Mouse (Mus musculus) layer of hippocampus, adult 9-10 months (tissue): ENCODE results near the gene Vwa8.

Experiments
- DNase-seq: peaks from one replicate; pipeline ENCODE4 v3.0.0; 2022; ENCODE audit warnings: low spot score

Gene Vwa8

DNA sequence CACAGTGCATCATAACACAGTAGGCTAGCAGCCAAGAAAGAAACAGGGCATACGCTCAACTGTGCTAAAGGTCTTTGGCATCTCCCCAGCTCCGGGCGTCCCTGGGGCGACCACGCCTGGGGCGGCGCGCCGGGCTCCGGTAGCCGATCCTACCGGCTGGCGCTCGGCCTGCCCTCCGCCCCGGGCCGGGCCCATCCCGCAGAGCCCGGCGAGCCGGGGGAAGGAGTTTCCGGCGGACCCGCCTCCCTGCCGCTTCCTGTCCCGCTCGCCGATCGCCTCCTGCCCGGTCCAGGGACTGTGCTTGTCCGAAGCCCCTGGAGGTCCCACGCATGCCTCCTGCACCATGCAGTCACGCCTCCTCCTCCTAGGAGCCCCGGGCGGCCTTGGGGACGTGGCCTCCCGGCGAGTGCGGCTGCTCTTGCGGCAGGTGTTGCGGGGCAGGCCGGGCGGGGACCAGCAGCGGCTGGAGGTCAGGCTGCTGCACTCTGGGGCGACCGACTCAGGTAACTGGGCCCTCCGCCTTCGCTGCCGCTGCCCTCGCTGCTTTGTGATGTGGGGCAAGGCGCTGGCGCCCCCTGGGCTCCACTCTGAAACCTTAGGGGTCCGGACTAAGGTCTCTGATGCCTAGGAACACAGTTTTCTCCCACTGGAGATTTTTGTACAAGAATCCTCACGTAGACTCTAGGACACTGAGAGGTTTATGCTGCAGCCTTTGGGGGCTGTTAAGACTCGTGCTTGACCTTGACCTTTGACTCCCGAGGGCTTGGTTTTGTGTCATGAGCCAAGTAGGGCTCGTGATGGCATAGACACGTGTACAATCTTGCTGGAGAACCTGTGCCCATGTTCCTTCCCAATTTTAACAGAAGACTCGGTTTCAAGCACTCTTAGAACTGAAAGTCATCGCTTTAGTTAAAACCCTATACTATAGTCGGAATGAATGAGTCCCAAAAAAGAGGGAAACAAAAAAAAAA lies at the start of gene Vwa8:
Gene Vwa8 (plus strand): TSS at position 112 of the 971 bp plus-strand sequence.
- DNase-seq = peak; percentile 45

DNA sequence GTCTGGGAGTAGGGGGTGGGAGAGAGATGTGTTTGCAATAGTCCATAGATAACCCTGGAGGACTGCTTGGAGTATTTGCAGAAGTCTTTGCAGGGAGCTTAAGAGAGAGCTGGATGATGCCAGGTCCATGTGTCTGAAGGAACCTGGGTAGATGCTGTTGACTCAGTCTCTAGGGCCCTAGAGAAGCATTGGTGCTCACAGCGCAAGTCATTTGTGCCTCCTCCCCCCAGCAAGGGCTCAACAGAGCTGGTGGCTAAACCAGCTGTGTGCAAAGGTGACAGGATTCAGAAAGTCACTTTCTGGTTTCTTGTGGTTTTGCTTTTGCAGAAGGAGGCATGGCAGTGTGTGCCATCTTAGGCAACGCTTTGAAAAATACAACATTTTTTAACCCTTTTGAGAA lies 46.5 kb upstream of the Vwa8 start:
- no peak for DNase-seq

DNA sequence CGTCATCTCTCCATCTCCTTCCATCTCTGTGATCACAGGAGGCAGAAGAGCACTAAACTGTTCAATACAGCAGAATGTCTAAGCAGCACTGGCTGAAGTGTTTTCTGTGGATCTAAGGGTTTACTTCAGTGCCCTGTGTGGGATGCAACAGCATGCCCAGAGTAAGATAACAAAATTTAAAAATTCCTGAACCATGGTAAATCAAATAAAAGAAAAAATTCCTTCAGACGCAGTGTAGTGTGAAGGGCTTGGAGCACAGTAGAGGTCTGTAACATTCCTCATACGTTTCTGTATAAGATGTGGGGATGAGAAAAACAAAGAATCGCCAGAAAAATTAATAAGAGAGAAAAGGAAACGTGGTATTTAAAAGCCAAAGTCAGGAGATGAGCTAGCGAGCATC lies 44.9 kb upstream of the Vwa8 start:
- no peak for DNase-seq

DNA sequence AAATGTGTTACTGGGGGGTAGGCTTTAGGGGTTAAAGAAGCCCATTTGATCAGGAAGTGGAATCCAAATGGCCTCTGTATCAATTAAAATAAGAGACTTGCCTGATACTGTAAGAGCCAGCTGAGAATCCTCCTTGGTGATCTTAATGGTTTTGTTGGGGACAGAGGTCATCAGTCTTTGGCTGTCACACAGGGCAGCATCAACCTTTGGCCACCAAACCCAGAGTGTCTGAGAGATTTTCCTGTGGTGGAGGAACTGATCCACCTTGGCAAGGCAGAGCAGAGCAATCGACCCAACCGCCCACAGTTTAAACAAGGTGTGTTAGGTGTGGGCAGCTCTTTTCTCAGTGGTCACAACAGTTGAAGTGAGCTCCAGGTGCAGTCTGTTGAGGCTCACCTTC lies 36.0 kb upstream of the Vwa8 start:
- no peak for DNase-seq

DNA sequence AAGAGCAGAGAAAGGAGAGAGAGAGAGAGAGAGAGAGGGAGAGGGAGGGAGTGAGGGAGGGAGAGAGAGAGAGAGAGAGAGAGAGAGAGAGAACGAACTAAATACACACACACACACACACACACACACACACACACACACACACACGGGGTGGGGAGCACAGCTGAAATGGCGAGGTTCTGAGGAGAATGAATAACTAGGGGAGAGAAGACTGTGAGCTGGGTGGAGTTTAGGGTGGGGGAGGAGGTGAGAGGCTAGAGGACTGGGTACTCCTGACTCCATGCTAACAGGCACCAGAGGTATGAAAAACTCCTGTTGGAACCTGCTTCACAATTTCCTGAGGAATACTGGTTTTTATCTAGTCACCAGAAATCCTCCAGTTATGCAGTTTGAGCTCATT lies 32.4 kb upstream of the Vwa8 start:
- DNase-seq = no peak

DNA sequence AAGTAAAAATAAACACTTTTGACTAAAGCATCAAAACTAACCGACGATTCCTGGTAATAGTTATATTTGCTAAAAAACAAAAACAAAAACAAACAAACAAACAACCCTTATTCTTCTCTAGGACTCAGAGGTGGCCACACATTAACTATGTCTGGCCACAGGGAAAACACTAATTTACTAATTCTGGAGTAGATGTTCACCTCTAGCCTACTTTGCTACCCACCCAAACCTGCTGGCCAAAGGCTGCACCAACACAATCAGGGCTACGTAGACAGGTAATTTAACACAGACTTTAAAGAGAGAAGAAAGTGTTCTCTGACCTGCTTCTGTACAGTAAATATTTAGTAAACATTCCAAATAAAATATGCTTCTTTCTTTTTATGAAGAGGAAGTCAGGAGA lies 31.2 kb upstream of the Vwa8 start:
- DNase-seq = no peak

DNA sequence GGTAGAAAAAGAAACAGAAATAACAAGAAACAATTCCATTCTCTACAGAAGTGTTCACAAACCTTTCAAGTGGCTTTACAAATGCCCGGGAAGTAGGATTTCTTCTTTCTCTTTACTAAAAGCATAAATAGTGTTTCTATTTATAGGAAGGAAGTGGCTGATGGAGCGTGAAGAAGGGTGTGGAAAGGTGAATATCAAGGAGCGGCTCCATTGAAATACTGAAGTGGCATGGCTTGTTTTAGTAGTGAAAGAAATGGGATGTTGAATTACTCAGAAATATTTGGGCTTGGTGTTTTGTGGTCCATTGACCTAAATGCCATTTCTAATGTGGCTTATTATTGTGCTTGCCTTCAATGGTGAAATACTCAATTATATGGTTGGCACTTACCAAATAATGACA lies 30.4 kb upstream of the Vwa8 start:
- no peak for DNase-seq

DNA sequence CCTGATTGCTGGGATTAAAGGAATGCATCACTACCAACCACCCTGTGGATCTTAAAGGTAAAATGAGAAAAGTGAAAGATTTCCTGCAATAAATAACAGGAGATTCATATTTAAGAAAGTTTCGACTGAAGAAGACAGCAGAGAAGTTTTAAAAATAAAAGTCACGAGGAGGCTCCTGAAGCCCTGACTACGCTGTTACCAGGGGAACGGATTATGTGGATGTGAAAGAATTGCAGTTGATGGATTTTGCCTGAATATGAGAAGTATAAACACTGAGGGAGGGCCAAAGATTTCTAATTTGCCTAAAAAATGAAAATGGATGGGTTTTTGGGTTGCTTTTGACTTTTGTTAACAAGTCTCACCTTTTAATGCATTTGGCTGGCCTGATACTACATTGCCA lies 24.8 kb upstream of the Vwa8 start:
- no peak for DNase-seq

DNA sequence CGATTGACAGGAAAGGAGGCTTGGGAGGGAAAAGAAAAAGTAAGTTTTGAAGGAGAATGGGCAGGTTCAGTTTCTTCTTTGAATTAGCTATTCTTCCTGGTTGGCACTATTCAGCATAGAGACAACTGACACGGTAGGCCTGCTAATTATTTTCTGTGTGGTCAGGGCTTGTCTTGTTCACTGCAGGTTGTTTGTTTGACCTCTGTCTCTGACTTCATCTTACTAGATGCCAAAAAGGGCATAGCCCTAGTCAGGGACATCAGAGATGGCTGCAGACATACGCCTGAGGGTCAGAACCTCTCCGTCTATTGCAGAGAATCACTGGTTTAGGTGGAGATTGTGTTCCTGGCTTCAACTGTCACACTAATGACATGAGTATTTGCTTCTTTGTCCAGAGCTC lies 24.3 kb upstream of the Vwa8 start:
- no peak for DNase-seq

DNA sequence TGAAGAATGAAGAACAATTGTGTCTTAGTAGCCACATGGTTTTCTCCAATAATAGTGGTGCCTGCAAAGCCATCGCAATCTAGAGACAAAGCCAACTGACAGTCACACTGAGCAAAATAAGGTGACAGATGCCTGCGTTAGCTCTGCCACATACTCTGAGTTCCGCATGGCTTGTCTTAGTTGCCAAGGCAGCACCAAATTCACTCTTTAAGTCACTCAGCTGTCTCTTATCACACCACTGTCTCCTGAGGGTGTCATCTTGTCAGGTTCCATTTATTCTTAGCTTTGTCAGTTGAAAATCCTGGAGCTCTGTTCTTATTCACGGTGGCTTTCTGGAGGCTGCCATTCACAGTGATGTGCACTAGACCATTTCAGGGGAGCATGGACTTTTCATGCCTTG lies 17.7 kb upstream of the Vwa8 start:
- no peak for DNase-seq

DNA sequence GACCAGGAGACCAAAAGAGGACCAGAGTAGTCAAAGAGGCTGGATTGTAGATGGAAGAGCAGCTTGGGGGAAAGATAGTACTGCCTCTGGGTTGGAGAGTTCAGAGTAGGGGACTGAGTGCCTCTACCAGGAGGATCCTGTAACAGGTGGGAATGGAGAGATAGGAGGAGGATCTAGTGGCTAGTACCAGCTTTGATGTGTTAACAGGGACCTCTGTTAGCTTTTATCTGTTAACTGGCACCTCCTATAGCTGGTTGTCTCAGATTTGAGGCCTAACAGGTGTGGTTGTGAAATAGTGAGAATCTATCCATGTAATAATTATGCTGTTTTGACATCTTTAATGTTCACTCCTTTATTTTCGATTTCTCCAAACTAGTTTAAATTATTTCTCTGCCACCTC lies 904 bp upstream of the Vwa8 start:
- no peak for DNase-seq

DNA sequence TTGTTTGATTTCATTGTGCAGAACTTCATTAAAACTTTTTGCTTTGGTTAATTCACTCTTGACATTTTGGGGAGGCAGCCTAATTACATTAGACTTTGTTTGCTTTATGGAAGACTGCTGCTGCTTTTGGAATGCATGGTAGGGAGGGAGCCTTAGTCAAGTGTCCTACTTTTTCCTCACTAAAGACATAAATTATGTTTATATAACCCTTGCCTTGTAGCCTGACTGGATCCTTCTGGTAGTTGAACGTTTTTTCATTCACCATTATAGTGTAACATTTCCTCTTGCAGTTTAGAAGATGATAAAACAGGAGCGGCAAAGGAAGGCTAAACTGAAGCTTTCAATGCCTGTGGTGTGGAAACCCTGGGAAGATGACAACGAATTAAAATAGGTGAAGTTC lies 375 bp upstream of the Vwa8 start:
- DNase-seq = no peak

DNA sequence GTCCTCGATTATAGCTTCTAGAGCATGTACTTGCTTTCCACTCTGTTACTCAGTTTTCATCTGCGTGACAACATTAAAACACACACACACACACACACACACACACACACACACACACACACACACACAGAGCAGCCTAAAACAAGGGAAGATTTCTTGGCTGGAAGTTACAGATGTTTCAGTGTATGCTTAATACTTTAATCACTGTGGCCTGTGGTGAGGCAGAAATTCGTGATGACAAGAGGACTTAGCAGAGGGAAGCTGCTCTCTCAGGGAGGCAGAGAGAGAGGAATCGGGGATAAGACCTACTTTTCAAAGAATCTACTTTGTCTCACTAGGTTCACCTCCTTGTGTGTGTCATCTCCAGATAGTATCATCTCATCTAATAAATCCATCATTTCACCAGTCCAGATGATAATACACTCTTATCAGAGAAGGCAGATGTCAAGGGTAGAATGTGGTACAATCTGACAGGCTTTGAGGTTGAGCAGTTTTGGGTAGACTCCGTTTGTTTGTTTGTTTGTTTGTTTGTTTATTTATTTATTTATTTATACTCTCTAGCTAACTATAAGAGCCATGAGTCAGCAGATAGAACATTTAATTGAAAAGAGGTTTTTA lies 1.2 kb downstream of the Vwa8 start:
- no peak for DNase-seq

DNA sequence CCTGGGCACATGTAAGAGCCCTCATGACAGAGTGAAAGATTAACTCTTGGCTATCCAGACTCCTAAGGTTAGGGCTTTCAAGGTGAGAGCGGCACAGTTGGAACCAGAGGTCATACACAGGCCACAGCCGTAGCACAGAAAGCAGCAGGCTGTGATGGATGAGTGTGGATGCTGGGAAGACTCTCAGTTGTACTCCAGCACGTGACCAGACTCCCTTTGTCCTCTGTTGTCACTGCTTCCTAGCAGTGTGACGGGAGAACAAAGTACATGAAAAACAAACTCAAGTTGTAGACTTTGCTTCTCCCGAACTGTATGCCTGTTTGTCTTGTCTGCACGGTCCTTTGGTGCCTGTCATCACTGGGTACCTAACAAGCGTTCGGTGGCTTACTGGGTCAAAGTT lies 1.8 kb downstream of the Vwa8 start:
- DNase-seq = no peak

DNA sequence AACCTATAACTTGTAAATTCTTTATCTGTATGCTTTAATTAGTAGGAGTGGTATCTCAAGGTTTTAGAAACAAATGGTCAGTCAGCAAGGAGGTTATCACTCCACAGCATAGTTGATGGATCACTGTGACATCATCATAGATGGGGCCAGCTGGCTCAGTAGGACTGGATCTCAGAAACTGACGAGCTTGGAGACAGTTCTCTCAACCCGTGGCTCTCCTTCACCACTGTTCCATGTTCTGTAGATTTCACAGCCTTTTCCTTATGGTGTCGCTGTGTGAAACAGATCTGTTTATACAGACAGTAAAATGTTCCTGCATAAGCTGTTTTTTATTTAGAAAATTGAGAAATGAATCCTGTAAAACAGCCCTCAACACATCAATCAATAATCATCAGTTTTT lies 2.5 kb downstream of the Vwa8 start:
- DNase-seq = no peak

DNA sequence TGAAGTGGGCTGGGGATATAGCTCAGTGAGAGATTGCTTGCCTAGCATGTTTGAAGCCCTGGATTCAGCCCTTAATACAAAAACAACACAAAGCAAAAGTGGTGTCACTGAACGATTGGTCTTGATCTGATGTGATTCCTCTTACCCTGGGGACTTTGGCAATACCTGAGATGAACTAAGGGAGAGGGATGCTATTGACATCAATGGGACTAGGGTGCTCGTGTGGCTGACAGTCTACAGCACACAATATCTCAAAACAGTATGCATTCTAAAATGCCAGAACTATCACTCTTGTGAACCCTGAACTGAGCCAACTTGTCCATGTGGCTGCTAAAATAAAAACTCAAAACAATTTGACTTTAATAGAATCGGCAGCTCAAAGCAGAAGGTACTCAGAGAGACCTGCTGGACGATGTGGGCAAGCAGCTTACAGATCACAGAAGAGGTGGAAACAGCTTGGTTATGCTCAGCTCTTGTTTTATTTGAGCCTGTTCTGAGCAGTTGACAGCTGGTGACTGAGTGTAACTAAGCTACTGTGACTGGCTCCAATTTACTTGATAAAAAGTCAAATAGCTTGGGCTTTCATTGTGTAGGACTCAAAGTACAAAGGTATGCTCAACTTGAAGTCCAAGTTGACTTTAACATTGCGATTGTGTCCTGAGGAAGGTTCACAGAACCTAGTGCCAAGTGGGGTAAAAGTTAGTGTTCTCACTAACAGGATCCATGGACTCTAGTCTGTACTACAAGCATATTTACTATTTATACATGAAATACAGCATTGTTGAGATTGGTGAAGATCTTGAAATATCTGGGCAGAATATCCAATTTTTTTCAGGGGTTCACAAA lies 3.8 kb downstream of the Vwa8 start:
- no peak for DNase-seq

DNA sequence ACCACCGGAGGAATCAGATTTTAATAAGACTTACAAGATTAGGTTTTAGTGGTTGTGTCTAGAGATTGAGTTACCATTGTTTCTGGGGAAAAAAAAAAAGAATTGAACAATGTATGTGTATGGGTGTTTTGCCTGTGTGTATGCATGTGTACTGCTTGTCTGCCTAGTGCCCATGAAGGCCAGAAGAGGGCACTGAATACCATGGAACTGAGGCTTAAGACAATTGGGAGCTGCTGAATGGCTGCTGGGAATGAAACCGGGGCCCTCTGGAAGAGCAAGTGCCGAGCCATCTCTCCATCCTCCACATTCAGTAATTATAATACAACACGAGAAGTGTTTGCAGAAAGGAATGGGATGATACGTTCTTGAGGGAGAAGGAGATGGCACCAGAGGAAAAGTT lies 12.3 kb downstream of the Vwa8 start:
- no peak for DNase-seq

DNA sequence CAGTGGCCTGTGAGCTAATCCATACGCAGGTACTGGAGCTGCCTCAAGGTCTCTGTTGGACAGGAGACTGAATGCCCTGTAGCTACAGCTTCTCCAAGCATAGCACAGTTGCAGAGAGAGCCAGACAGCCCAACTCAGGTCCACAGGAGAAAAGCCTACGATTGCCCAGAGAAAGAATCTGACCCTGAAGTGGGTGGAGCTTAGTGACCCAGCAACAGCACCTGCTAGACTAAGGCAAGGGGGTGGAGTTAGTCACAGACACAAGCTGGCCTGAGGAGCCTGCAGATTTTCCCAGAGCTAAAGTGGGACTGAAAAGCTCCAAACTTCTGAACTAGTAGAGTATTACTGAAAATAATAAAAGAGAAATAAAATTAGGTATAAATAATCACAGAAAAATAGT lies 21.2 kb downstream of the Vwa8 start:
- no peak for DNase-seq

DNA sequence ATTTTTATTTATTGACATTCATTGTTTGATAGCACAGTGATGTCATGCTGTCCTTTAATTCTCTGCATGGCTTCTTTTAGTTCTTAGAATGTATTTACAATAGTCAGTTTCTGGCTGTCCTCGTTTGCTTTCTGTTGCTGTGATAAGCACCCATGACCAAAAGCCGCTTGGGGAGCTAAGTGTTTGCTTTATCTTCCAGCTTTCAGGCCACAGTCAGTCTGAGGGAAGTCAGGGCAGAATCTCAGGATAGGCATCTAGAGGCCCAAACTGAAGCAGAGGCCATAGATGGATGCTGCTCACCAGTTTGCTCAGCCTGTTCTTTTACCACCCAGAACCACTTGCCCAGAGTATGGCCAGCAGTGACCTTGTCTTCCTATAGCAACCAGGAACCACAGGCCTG lies 28.3 kb downstream of the Vwa8 start:
- no peak for DNase-seq

DNA sequence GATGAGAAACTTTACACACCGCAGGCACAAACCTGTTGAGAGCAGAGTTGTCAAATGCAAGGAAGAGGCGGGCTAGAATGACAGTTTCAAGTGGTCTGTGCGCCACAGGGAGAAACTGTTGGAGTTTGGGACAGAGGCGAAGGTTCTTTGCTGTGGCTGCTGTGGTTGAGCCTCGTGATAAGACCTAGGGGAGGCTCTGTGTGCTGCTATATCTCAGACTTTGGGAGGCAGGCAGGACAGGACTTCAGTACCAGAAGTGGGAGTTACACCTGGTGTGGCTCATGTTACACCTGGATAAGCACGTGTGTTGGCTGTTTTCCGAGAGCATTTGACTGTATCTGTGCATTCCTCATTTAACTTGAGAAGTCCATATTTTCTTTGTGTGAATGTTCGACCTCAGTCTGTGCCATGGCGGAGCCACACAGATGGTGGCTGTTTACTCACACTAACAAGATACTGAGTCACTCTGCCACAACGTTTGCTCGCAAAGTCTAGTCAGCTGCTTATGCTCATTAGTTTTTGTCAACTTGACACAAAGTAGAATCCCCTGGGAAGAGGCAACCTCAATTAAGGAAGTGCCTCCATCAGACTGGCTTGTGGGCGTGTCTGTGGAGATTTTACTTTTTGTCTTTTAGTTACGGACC lies 29.7 kb downstream of the Vwa8 start:
- no peak for DNase-seq

DNA sequence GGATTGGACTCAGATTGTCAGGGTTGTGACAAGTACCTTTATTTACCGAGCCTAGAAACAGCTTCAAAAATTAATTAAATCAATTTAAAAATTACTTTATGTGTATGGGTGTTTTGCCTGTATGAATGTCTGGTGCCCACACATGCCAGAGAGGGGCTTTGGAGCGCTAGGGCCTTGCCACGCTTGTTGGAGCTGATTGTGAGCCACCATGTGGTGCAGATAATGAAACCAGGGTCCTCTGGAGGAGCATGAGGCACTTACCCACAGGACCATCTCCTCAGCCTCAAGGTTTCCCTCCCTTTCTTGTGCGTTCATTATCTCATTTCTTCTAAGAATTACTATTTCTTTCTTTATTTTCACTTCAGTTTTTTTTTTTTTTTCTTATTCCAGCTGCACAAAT lies 32.0 kb downstream of the Vwa8 start:
- DNase-seq = no peak

DNA sequence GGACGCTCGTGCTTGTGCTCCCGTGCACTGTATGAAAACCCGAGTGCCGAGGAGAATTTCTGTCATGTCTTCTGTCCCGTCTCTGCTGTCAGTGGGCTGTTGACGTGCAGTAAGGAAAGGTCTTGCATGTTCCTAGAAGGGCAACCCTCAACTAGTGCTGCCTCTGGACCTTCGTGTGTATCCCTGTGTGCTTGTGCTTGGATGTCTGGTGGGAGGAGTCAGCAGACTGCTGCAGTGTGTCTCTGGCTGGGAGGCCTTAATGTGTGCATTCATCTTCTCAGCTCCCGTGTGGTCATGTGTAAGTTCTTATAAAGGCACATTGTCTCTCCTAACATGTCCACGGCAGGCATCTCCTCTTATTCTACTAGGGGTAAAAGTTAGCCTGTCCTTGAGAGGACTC lies 32.7 kb downstream of the Vwa8 start:
- no peak for DNase-seq
